Mouse (Mus musculus): ENCODE measurements around the gene Pip5k1c. TPM values are rescaled to one million over a fixed set of nuclear protein-coding genes. Genes with fewer than 3 reads are reported as not detected.
A peak's percentile ranks its signal among the peaks of the same experiment; 100 is the strongest.

The Pip5k1c gene
- polyA plus RNA-seq, 1 experiment from 2014 or later: 50.1 TPM

GRCm38 (mm10) chr10:81320550-81321347 is 28.0 kb downstream of the Pip5k1c start, which contains the start of gene Cactin:
Gene Cactin, plus strand, starts transcription at chr10:81321103.
- Histone ChIP-seq H3K9me3 (ENCODE audit: control insufficient read depth, low read depth, low read length) (no peaks in the 10 kb centered on the region), H3K4me3 (ENCODE audit: low read depth, low read length) (peak within 1 kb of the TSS; percentile 94), H3K27me3 (ENCODE audit: control insufficient read depth, insufficient read depth, low read length) (no peaks in the 10 kb centered on the region), H3K4me1 (ENCODE audit: control insufficient read depth, insufficient read depth, low read length) (peaks cover 29% of the 10 kb centered on the region), H3K9ac (replicated peaks; ENCODE audit: low read depth, low read length) (peak within 1 kb of the TSS; percentile 72), H3K4me2 (replicated peaks; ENCODE audit: low read depth, low read length) (peak within 1 kb of the TSS; percentile 58), H3K36me3 (ENCODE audit: control insufficient read depth, insufficient read depth, low read length) (peaks cover 54% of the 10 kb centered on the region), H3K27ac (ENCODE audit: low read length) (peak within 1 kb of the TSS; percentile 84)
- under 1% methylated on average over 68 of the region's 68 CpGs for WGBS
- peak; percentile 92 for ATAC-seq (ENCODE audit: insufficient number of reproducible peaks, insufficient read depth, low FRiP score, low read depth)

- 2% methylated on average over 20 of the region's 20 CpGs for WGBS
- peak overlapping the region; percentile 84; the same call in 1 of the 2 replicates for H3K27ac ChIP-seq (ENCODE audit: low read length)
- peaks cover 29% of the 10 kb centered on the region for H3K4me1 ChIP-seq (ENCODE audit: control insufficient read depth, insufficient read depth, low read length)
- peak overlapping the region; percentile 58 for H3K4me2 ChIP-seq (replicated peaks; ENCODE audit: low read depth, low read length)
- H3K9ac ChIP-seq (replicated peaks; ENCODE audit: low read depth, low read length): peak overlapping the region; percentile 72
- peak overlapping the region; percentile 94 for H3K4me3 ChIP-seq (ENCODE audit: low read depth, low read length)
- H3K27me3 ChIP-seq (ENCODE audit: control insufficient read depth, insufficient read depth, low read length): no peaks in the 10 kb centered on the region
- ATAC-seq (ENCODE audit: insufficient number of reproducible peaks, insufficient read depth, low FRiP score, low read depth): no peak
- no peaks in the 10 kb centered on the region for H3K9me3 ChIP-seq (ENCODE audit: control insufficient read depth, low read depth, low read length)
- peaks cover 54% of the 10 kb centered on the region for H3K36me3 ChIP-seq (ENCODE audit: control insufficient read depth, insufficient read depth, low read length)
Observed at GRCm38 (mm10) chr10:81321436-81321835, 28.7 kb downstream of the Pip5k1c start.

DNA sequence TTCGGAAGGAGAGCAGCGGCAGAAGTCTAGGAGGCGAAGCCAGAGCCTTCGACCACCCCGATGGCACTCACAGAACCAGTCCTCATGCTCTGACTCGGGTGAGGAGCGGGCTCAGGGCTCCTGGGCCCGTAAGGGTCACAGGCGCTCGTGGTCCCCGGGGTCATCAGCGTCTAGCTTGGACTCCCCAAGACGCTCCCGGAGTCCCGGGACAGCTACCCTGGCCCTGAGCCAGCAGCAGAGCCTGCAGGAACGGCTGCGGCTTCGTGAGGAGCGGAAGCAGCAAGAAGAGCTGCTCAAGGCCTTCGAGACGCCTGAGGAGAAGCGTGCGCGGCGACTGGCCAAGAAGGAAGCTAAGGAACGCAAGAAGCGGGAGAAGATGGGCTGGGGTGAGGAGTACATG is 29.7 kb downstream of the Pip5k1c start:
- Histone ChIP-seq H3K9ac (replicated peaks; ENCODE audit: low read depth, low read length) (no peak overlapping the region), H3K4me2 (replicated peaks; ENCODE audit: low read depth, low read length) (no peak overlapping the region), H3K27ac (ENCODE audit: low read length) (no peak overlapping the region), H3K27me3 (ENCODE audit: control insufficient read depth, insufficient read depth, low read length) (no peaks in the 10 kb centered on the region), H3K4me3 (ENCODE audit: low read depth, low read length) (no peak overlapping the region), H3K36me3 (ENCODE audit: control insufficient read depth, insufficient read depth, low read length) (peaks cover 62% of the 10 kb centered on the region), H3K9me3 (ENCODE audit: control insufficient read depth, low read depth, low read length) (no peaks in the 10 kb centered on the region), H3K4me1 (ENCODE audit: control insufficient read depth, insufficient read depth, low read length) (peaks cover 19% of the 10 kb centered on the region)
- no peak for ATAC-seq (ENCODE audit: insufficient number of reproducible peaks, insufficient read depth, low FRiP score, low read depth)
- WGBS: 92% methylated on average over 27 of the region's 27 CpGs

GRCm38 (mm10) chr10:81323141-81323775 is 30.5 kb downstream of the Pip5k1c start:
- 93% methylated on average over 23 of the region's 23 CpGs for WGBS
- Histone ChIP-seq H3K9ac (replicated peaks; ENCODE audit: low read depth, low read length) (no peak overlapping the region), H3K27me3 (ENCODE audit: control insufficient read depth, insufficient read depth, low read length) (no peaks in the 10 kb centered on the region), H3K27ac (ENCODE audit: low read length) (no peak overlapping the region), H3K4me3 (ENCODE audit: low read depth, low read length) (no peak overlapping the region), H3K4me1 (ENCODE audit: control insufficient read depth, insufficient read depth, low read length) (peaks cover 19% of the 10 kb centered on the region), H3K36me3 (ENCODE audit: control insufficient read depth, insufficient read depth, low read length) (peaks cover 58% of the 10 kb centered on the region), H3K4me2 (replicated peaks; ENCODE audit: low read depth, low read length) (no peak overlapping the region), H3K9me3 (ENCODE audit: control insufficient read depth, low read depth, low read length) (no peaks in the 10 kb centered on the region)
- ATAC-seq (ENCODE audit: insufficient number of reproducible peaks, insufficient read depth, low FRiP score, low read depth): no peak

DNA sequence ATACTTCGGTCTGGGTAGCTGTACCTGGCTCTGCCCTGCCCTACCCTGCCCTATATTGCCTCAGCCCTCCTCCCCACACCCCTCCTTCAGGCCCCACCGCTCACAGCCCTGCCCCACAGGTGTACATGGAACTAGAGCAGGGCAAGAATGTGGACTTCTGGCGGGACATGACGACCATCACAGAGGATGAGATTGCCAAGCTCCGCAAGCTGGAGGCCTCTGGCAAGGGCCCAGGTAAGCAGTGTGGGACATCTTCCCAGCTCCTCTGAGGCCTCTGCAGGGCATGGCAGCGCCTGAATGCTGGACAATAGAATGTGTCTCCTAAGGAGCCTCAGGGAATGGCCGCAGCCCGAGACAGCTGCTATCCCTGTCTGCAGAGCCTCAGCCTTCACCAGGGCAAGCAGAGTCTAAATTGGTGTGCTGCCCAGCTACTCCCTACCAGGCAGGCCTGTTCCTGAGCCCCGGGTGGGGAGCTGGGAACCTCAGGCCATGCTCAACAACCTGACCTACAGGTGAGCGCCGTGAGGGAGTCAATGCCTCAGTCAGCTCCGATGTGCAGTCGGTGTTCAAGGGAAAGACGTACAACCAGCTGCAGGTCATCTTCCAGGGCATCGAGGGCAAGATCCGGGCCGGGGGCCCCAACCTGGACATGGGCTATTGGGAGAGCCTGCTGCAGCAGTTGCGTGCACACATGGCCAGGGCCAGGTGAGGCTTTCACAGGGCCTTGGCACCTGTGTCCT is 31.2 kb downstream of the Pip5k1c start:
- Histone ChIP-seq H3K27me3 (ENCODE audit: control insufficient read depth, insufficient read depth, low read length) (no peaks in the 10 kb centered on the region), H3K36me3 (ENCODE audit: control insufficient read depth, insufficient read depth, low read length) (peaks cover 51% of the 10 kb centered on the region), H3K27ac (ENCODE audit: low read length) (no peak overlapping the region), H3K9ac (replicated peaks; ENCODE audit: low read depth, low read length) (no peak overlapping the region), H3K4me3 (ENCODE audit: low read depth, low read length) (no peak overlapping the region), H3K9me3 (ENCODE audit: control insufficient read depth, low read depth, low read length) (no peaks in the 10 kb centered on the region), H3K4me1 (ENCODE audit: control insufficient read depth, insufficient read depth, low read length) (peaks cover 22% of the 10 kb centered on the region), H3K4me2 (replicated peaks; ENCODE audit: low read depth, low read length) (no peak overlapping the region)
- WGBS: 94% methylated on average over 18 of the region's 18 CpGs
- no peak for ATAC-seq (ENCODE audit: insufficient number of reproducible peaks, insufficient read depth, low FRiP score, low read depth)

DNA sequence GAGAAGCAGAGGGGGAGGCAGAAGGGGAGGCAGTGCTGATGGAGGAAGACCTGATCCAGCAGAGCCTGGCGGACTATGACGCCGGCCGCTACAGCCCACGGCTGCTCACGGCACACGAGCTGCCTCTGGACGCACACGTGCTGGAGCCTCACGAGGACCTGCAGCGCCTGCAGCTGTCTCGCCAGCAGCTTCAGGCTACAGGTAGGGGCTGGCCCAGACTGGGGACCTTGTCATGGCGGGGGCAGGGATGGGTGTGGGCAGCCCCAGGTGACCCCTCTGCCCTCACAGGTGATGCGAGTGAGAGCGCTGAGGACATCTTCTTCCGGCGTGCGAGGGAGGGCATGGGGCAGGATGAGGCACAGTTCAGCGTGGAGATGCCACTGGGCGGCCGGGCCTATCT is 32.4 kb downstream of the Pip5k1c start:
- Histone ChIP-seq H3K9me3 (ENCODE audit: control insufficient read depth, low read depth, low read length) (no peaks in the 10 kb centered on the region), H3K4me2 (replicated peaks; ENCODE audit: low read depth, low read length) (no peak overlapping the region), H3K9ac (replicated peaks; ENCODE audit: low read depth, low read length) (no peak overlapping the region), H3K36me3 (ENCODE audit: control insufficient read depth, insufficient read depth, low read length) (peaks cover 51% of the 10 kb centered on the region), H3K4me1 (ENCODE audit: control insufficient read depth, insufficient read depth, low read length) (peaks cover 26% of the 10 kb centered on the region), H3K27me3 (ENCODE audit: control insufficient read depth, insufficient read depth, low read length) (no peaks in the 10 kb centered on the region), H3K4me3 (ENCODE audit: low read depth, low read length) (no peak overlapping the region), H3K27ac (ENCODE audit: low read length) (no peak overlapping the region)
- ATAC-seq (ENCODE audit: insufficient number of reproducible peaks, insufficient read depth, low FRiP score, low read depth): no peak
- 93% methylated on average over 21 of the region's 21 CpGs for WGBS

DNA sequence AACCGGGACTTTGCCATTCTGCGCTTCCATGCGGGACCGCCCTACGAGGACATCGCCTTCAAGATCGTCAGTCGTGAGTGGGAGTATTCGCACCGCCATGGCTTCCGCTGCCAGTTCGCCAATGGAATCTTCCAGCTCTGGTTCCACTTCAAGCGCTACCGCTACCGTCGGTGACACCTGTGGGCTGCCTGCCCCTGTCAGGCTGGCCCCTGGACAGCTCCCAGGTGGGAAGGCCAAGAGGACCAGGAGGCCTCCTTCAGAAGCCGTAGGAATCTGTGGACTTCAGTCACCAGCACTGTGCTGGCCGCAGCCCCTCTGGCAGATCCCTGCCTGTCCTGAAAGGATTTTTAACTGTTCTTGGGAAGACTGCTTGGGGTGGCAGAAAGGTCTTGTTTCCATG is 33.0 kb downstream of the Pip5k1c start:
- H3K4me1 ChIP-seq (ENCODE audit: control insufficient read depth, insufficient read depth, low read length): peaks cover 31% of the 10 kb centered on the region
- no peak overlapping the region for H3K4me3 ChIP-seq (ENCODE audit: low read depth, low read length)
- ATAC-seq (ENCODE audit: insufficient number of reproducible peaks, insufficient read depth, low FRiP score, low read depth): no peak
- H3K27ac ChIP-seq (ENCODE audit: low read length): no peak overlapping the region
- no peaks in the 10 kb centered on the region for H3K9me3 ChIP-seq (ENCODE audit: control insufficient read depth, low read depth, low read length)
- 92% methylated on average over 18 of the region's 18 CpGs for WGBS
- H3K27me3 ChIP-seq (ENCODE audit: control insufficient read depth, insufficient read depth, low read length): no peaks in the 10 kb centered on the region
- H3K4me2 ChIP-seq (replicated peaks; ENCODE audit: low read depth, low read length): no peak overlapping the region
- H3K36me3 ChIP-seq (ENCODE audit: control insufficient read depth, insufficient read depth, low read length): peaks cover 51% of the 10 kb centered on the region
- H3K9ac ChIP-seq (replicated peaks; ENCODE audit: low read depth, low read length): no peak overlapping the region

GRCm38 (mm10) chr10:81326858-81327257 is 34.1 kb downstream of the Pip5k1c start:
- Histone ChIP-seq H3K4me1 (ENCODE audit: control insufficient read depth, insufficient read depth, low read length) (peaks cover 30% of the 10 kb centered on the region), H3K4me2 (replicated peaks; ENCODE audit: low read depth, low read length) (no peak overlapping the region), H3K27me3 (ENCODE audit: control insufficient read depth, insufficient read depth, low read length) (no peaks in the 10 kb centered on the region), H3K4me3 (ENCODE audit: low read depth, low read length) (no peak overlapping the region), H3K9me3 (ENCODE audit: control insufficient read depth, low read depth, low read length) (no peaks in the 10 kb centered on the region), H3K27ac (ENCODE audit: low read length) (peak overlapping the region; percentile 7; the same call in 1 of the 2 replicates), H3K9ac (replicated peaks; ENCODE audit: low read depth, low read length) (no peak overlapping the region), H3K36me3 (ENCODE audit: control insufficient read depth, insufficient read depth, low read length) (peaks cover 51% of the 10 kb centered on the region)
- no peak for ATAC-seq (ENCODE audit: insufficient number of reproducible peaks, insufficient read depth, low FRiP score, low read depth)
- 85% methylated on average over 6 of the region's 6 CpGs for WGBS

Measured in stomach, embryonic 14.5 days (tissue).